Mouse (Mus musculus) brain, embryonic 18.5 days (tissue): ENCODE data around the gene Mtus2.

Experiments
- DNase-seq: peaks from one replicate; pipeline ENCODE4 v3.0.0-alpha.2; 2012; ENCODE audit warnings: low read depth, low spot score

Gene Mtus2

DNA sequence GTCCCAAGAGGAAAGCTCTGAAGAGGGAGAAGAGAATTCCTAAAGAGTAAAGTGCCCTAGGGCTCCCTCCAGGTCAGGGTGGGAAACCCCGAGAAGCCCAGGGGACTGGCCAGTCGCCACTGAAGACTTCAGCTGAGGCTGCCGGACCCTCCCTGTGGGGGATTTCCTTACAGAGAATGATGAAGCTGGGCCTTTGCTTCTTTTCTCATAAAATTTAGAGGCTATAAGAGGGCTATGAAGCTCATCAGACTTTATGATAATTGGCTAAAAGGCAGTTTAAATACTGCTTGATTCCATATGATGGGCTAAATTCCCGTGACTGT is 224.1 kb downstream of the Mtus2 start:
- no peak for DNase-seq

DNA sequence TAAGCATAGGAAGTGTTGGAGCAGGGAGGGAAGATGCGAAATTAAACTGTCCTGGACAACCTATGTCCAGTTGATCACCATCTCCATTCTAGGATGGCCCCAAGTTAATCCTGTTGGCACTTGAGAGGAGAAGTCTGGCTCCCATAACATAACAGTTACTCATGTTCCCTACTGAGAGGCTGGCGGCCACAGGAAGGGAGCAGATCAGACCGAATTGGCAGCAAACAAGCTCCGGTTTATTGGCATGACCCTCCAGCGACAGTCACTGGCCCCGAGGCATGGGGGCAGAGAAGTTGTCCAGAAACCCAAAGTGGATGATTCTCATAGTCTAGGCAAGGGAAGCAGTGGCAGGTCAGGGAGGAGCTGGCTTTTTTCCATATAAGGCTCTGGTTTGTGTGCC is 224.8 kb downstream of the Mtus2 start:
- DNase-seq = no peak

DNA sequence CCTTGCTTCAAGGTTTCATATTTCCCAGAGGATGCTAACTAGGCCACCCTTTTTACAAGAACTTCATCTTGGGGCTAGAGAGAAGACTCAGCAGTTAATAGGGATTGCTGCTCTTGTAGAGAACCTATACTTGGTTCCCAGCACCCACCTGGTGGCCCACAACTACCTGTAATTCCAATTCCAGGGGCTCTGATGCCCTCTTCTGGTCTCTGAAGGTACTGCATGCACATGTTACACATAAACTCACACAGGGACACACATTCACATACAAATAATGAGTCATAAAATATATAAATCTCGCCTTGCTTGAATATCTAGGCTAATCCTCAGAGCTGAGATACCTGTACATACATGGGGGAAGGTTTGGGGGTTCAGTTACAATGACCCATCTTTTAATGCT is 228.8 kb downstream of the Mtus2 start:
- DNase-seq = no peak

GRCm38 (mm10) chr5:148191416-148191815 is 234.3 kb downstream of the Mtus2 start:
- DNase-seq = no peak

GRCm38 (mm10) chr5:148211831-148212230 is 254.7 kb downstream of the Mtus2 start:
- no peak for DNase-seq

GRCm38 (mm10) chr5:148216786-148217185 is 259.7 kb downstream of the Mtus2 start:
- no peak for DNase-seq

GRCm38 (mm10) chr5:148222898-148223297 is 265.8 kb downstream of the Mtus2 start:
- no peak for DNase-seq

DNA sequence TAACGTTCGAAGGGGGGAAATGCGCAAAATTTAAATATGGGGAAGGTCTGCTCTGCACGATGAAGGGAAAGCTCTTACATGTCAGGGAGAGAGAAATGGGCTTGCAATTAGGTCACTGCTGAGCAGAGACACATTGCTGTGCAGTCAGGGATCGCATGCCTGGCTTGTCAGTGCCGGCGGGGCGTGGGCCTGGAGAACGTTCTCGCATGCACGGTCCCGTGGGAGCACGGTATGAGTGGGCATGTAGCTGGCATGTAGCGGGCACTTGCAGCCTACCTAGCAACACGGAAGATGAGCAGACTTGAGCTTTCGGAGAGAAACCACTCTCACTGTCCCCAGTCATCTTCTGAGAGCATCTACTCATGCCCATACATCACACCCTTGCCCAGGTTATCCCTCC is 266.9 kb downstream of the Mtus2 start:
- no peak for DNase-seq

DNA sequence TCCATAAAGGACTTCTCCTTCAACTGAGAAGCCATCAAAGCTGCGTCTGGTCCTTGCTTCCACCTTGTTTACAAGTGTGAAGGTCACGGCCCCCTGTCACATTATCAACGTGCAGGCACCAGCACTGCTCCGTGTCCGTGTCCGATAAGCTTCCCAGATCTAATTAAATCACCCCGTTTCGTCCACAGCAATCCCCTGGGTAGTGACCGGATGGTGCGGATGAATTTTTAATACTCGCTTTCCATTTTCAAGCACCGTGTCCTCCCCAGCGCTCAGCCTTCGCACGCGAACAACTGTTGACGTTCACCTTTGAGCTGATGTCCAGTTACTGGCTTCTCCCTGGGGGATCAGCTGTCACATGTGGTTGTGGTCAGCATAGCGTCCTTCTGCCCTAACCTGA is 276.6 kb downstream of the Mtus2 start:
- no peak for DNase-seq

DNA sequence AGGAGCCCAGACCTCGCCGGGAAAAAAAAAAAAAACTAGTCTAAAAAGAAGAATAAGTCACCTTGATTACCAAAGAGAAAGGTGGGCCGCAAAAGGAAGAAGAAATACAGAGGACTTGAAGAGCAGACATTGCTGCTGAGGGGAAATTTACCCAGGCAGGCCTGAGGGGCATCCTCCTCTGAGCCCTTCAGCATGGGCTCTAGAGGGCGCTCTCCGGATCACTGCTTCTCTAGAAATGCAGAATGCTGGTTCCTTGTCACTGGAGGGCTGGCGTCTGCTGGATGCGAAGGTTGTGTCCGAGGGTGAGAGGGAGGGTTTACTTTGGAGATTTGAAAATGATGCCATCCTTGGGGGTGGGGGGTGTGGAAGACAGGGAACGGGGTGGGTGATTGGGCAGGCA is 279.5 kb downstream of the Mtus2 start:
- no peak for DNase-seq

DNA sequence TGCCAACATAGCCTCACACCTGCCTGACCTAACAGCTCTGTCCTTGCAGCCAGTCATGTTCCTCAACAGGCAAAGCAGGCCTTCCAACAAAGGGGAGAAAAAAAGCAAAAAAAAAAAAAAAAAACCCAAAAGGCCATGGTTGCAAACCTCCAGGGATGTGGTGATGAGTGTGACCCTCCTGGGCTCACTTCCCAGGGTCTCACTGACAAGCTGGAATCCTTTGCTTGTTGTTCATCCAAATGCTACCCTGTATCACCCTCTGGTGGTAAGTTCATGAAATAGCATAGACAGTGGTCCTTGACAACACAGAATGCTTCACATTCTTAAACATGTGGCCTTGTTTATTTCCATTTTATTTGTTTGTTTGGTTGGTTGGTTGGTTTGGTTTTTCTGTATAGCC is 281.9 kb downstream of the Mtus2 start:
- peak; percentile 32 for DNase-seq

DNA sequence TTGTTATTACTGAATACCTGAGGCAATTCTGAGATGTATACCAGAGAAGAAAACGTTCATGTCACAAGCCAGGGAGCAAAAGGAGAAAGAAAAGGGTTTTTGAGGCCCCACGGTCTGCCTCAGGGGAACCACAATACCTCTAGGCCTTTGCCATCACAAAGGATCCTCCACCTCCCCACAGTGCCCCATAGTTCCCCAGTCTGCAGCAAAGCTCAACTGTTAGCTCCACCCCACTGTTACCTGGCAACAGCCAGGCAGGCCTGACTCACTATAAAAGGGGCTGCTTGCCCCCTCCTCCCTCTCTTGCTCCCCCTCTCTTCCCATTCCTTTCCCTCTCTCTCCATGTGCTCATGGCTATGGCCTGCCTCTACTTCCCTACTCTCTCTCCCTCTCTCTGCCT is 282.6 kb downstream of the Mtus2 start:
- no peak for DNase-seq

DNA sequence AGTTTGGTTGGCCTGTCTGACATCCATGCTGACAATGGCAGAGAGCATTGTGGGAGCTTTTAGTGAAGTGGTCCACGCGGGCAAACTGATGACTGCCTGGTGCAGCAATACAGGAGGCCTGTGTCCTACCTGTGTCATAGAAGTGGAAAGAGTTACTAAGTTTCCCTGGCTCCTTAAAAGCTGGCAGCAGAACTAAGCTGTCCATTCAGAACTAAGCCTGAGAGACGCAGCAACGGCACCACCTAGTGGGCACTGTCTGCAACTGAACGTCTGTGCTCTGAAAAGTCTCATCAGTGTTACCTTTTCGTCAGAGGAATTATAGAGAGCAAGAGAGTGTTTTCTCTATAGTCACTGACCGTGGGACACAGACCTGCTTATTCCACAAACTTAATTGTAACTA is 284.8 kb downstream of the Mtus2 start:
- DNase-seq = peak; percentile 55

DNA sequence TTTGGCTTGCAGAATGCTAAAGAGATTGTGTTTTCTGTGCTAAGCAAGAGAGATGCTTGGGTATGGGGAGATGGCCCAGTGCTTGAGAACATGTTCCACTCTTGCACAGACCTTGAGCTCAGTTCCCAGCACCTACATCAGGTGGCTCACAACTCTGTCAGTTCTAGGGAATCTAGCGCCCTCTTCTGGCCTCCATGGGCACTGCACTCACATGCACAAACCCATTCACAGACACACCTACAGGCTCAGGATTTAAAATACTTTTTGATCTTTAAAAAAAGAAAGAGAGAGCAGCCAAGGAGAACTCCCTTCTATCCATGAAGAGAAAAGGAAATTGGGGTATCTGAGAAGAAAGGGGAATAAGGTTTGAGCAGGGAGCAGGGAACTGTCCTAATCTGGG is 287.4 kb downstream of the Mtus2 start:
- no peak for DNase-seq

GRCm38 (mm10) chr5:148245386-148245785 is 288.3 kb downstream of the Mtus2 start:
- no peak for DNase-seq

DNA sequence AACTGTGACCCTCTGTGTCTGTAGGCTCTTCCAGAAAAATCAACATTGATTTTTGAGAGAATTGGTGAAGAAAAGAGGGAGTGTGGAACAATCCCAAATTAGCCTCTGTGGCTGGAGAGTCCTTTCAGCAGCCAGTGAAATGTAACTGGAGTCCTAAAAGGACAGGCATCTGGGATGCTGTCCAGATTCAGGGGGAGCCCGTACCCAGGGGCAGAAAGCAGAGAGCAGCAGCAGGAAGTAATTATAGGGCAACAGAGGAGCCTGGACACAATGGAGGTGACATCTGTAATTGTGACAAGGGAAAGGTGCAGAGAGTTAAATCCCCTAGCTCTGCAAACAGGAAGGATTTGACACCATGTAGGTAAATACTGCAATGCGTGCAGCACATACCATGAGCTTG is 291.1 kb downstream of the Mtus2 start:
- DNase-seq = no peak

GRCm38 (mm10) chr5:148251847-148252246 is 294.7 kb downstream of the Mtus2 start:
- DNase-seq = no peak

GRCm38 (mm10) chr5:148262016-148262415 is 304.9 kb downstream of the Mtus2 start:
- no peak for DNase-seq

DNA sequence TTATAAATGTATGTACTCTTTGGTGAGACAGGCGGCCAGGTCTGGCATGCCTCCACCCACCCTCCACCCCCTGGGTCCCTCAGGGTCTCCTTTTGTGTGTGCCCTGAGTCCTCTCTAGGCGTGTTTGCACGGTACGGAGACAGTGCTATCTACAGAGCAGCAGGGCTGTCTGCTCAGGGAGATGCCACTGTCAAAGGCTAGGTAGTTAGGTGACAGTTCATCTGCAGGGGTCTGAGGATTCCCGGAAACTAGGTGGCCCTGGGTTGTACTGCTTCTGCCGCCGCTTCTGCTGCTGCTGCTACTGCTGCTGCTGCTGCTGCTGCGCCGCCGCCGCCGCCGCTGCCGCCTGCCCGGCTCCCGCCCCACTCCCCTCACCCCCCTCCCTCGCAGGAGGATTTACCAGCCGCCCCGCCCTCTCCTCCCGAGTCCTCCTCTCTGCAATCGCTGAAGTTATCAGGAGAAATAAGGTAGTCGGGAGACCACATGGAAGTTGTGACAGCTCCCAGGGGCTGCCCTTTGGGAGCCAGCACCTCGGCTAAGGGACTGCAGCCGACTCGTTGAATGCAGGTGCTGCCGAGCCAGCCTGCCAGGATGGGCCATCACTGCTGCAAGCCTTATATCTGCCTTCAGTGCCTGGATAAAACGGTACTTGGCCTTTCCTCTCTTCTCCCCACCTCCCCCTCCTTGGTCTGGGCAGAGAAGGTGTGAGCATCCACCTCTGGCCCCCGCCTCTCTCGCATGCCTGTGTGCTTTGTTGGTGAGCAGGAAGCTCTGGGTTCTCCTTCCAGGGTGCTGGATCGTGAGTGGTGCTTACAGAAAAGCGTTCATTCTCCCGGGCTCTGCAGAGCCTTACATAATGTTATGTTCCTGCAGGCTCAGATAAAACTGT is 307.9 kb downstream of the Mtus2 start:
- no peak for DNase-seq

DNA sequence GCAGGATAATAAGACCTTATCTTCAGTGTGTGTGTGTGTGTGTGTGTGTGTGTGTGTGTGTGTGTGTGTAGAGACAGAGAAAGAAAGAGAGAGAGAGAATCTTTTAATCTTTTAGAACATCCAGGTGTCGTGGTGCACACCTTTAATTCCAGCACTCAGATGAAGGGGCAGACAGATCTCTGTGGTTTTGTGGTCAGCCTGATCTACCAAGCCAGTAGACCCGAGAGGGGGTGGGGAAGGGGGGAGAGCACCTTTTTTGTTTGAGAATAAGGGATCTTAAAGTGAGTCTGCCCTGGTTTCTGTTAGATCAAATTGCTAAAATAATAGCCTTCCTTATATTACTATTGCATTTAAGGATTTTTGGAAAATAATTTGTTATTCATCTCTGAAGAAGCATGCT is 309.7 kb downstream of the Mtus2 start:
- DNase-seq = no peak

DNA sequence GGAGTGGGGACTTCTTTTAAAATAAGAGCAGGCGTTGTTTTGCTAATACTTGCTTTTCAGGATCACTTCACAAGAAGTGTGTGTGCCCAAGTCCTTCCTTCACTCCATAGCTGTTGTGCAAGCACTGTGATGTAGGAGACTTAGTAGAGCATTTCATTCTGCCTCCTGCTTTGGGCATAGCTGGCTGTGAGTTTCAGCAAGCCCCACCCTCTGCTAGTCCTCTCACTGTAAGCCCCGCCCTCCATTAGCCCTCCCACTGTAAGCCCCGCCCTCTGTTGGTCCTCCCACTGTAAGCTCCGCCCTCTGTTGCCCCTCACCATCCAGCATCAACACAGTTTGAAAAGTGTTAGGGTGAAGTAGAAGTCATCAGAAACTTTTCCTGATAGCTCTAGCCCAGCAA is 310.3 kb downstream of the Mtus2 start:
- no peak for DNase-seq

DNA sequence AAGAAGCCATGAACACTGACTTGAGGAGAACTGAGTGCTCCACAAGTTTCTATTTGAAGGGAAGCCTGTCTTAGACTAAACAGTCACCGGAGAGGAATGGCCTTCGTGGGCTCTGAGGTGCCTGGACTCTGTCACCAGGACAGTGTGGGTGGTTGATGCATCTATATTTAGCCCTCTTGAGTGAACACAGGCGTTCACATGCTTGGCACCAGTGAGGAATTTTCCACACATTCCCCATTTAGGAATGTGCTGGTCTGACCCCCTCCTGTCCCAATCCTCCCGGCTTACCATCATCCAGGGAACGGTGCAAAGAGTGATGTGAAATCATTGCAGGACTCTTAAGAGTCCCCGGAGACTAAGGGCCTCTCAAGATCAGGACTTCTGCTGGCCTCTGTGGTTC is 314.9 kb downstream of the Mtus2 start:
- DNase-seq = no peak

- no peak for DNase-seq
Observed at GRCm38 (mm10) chr5:148272771-148273170, 315.7 kb downstream of the Mtus2 start.

DNA sequence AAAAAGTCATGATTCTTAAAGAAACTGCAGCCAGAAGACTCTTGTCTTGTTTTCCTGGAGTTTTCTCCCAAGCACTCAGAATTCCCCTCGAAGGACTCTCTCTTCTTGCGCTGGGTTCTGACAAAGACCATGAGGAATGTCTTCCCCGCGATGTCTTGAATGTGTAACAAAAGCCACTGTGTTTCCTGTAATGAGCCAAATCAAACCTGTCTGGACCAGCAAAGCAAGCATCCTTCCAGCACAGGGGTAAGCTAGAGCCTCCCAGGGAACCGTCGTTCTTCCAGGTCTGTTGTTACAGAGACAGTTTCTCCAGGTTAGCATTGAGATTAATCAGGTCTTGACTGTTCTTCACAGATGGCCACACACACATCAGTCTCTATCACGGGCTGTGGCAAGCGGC is 321.1 kb downstream of the Mtus2 start:
- DNase-seq = no peak
